Mouse (Mus musculus): ENCODE measurements around the gene Set. TPM values are rescaled to one million over a fixed set of nuclear protein-coding genes. Genes with fewer than 3 reads are reported as not detected.
A peak's percentile ranks its signal among the peaks of the same experiment; 100 is the strongest.
"Not testable (repeated sequence)": the region's sequence is repeated elsewhere in the genome, so short reads cannot be mapped to it uniquely, and the experiment has no call there.

The Set gene
- polyA plus RNA-seq, 1 experiment from 2014 or later, result 355 TPM

GRCm38 (mm10) chr2:30044550-30044949, 12.6 kb upstream of the Set start:
- Histone ChIP-seq H3K9me3 (no peaks in the 10 kb centered on the region), H3K27me3 (replicated peaks) (no peaks in the 10 kb centered on the region), H3K4me3 (no peak overlapping the region), H3K4me2 (no peak overlapping the region), H3K4me1 (peaks cover 14% of the 10 kb centered on the region), H3K9ac (no peak overlapping the region), H3K36me3 (replicated peaks) (0 out of 2 replicates have a peak, but pooled peaks cover 7% of the 10 kb centered on the region), H3K27ac (no peak overlapping the region)
- no peak for ATAC-seq (replicated peaks)
- WGBS, result 79% methylated on average over 5 of the region's 5 CpGs

GRCm38 (mm10) chr2:30047127-30047526, 10.1 kb upstream of the Set start:
- 97% methylated on average over 6 of the region's 6 CpGs for WGBS
- H3K27ac ChIP-seq, result no peak overlapping the region
- no peak overlapping the region for H3K4me2 ChIP-seq
- H3K36me3 ChIP-seq (replicated peaks), result 0 out of 2 replicates have a peak, but pooled peaks cover 7% of the 10 kb centered on the region
- ATAC-seq (replicated peaks), result no peak
- peaks cover 14% of the 10 kb centered on the region for H3K4me1 ChIP-seq
- H3K27me3 ChIP-seq (replicated peaks), result no peaks in the 10 kb centered on the region
- no peak overlapping the region for H3K9ac ChIP-seq
- H3K4me3 ChIP-seq, result no peak overlapping the region
- H3K9me3 ChIP-seq, result no peaks in the 10 kb centered on the region

- 58% methylated on average over 11 of the region's 11 CpGs for WGBS
- Histone ChIP-seq H3K9me3 (no peaks in the 10 kb centered on the region), H3K4me3 (peak overlapping the region; percentile 88), H3K4me1 (peaks cover 12% of the 10 kb centered on the region), H3K4me2 (peak overlapping the region; percentile 66), H3K27me3 (replicated peaks) (no peaks in the 10 kb centered on the region), H3K27ac (peak overlapping the region; percentile 99), H3K9ac (peak overlapping the region; percentile 78), H3K36me3 (replicated peaks) (0 out of 2 replicates have a peak, but pooled peaks cover 7% of the 10 kb centered on the region)
- ATAC-seq (replicated peaks), result no peak
Observed at GRCm38 (mm10) chr2:30048101-30048501, 9.1 kb upstream of the Set start.

DNA sequence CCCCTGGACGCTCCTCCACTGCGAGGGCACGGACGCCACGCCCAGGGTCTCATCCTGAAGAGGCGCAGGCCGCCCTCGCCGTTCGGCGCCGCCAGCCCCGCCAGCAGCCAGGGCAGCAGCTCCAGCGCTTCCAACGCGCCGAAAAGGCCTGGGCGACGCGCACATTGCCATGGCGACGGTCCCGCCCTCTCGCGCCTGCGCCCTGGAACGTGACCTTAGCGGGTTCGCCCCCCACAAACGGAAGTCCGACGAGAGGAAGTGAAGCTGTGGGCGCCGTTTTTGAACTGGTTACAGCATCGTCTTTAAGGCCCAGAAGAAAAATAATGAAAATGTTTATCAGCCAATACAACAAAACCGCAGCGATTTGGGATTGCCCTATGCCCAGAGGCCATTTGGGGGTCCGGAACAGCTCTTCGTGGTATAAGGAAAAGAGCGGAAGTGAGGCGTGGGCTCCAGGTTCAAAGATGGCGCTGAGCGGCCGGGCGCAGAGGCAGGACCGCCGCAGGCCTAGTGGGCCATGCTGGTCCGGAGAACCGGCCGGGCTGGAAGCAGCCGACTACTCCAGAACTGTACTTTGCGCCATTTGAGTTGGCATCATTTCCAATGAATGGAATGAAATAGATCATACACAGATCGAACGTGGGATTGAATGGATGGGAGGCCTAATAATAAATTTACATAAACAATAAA, 8.3 kb upstream of the Set start, which contains the start of gene Wdr34:
Wdr34 (minus strand) TSS at position 183 of the 690 bp plus-strand sequence.
- Histone ChIP-seq H3K4me1 (peaks cover 12% of the 10 kb centered on the region), H3K36me3 (replicated peaks) (0 out of 2 replicates have a peak, but pooled peaks cover 7% of the 10 kb centered on the region), H3K27me3 (replicated peaks) (no peaks in the 10 kb centered on the region; the same call in 1 of the 2 replicates), H3K9me3 (no peaks in the 10 kb centered on the region), H3K4me2 (peak within 1 kb of the TSS; percentile 66), H3K27ac (peak within 1 kb of the TSS; percentile 99), H3K4me3 (peak within 1 kb of the TSS; percentile 88), H3K9ac (peak within 1 kb of the TSS; percentile 78)
- WGBS, result under 1% methylated on average over 54 of the region's 54 CpGs
- peak; percentile 94 for ATAC-seq (replicated peaks)

GRCm38 (mm10) chr2:30049831-30050230, 7.3 kb upstream of the Set start:
- Histone ChIP-seq H3K27ac (no peak overlapping the region), H3K9me3 (no peaks in the 10 kb centered on the region)

GRCm38 (mm10) chr2:30051992-30052761, 5.0 kb upstream of the Set start:
- Histone ChIP-seq H3K4me1 (peaks cover 10% of the 10 kb centered on the region), H3K9me3 (no peaks in the 10 kb centered on the region), H3K27ac (no peak overlapping the region), H3K27me3 (replicated peaks) (no peaks in the 10 kb centered on the region; the same call in 1 of the 2 replicates), H3K9ac (no peak overlapping the region), H3K4me2 (no peak overlapping the region), H3K4me3 (no peak overlapping the region), H3K36me3 (replicated peaks) (no peaks in the 10 kb centered on the region)
- WGBS, result 44% methylated on average over 6 of the region's 6 CpGs
- ATAC-seq (replicated peaks), result no peak

More at GRCm38 (mm10) chr2:30049831-30050230, 7.3 kb upstream of the Set start:
- Histone ChIP-seq H3K4me1 (peaks cover 12% of the 10 kb centered on the region), H3K9ac (no peak overlapping the region), H3K4me2 (no peak overlapping the region), H3K27me3 (replicated peaks) (no peaks in the 10 kb centered on the region; the same call in 1 of the 2 replicates), H3K36me3 (replicated peaks) (0 out of 2 replicates have a peak, but pooled peaks cover 4% of the 10 kb centered on the region), H3K4me3 (no peak overlapping the region)
- no peak for ATAC-seq (replicated peaks)
- WGBS, result 94% methylated on average over 3 of the region's 3 CpGs

GRCm38 (mm10) chr2:30055310-30055709, 1.9 kb upstream of the Set start:
- H3K27ac ChIP-seq; H3K9me3 ChIP-seq; ATAC-seq (replicated peaks); H3K4me3 ChIP-seq; H3K4me1 ChIP-seq; H3K36me3 ChIP-seq (replicated peaks); H3K4me2 ChIP-seq; H3K27me3 ChIP-seq (replicated peaks); H3K9ac ChIP-seq: not testable (repeated sequence)
- 92% methylated on average over 3 of the region's 3 CpGs for WGBS

DNA sequence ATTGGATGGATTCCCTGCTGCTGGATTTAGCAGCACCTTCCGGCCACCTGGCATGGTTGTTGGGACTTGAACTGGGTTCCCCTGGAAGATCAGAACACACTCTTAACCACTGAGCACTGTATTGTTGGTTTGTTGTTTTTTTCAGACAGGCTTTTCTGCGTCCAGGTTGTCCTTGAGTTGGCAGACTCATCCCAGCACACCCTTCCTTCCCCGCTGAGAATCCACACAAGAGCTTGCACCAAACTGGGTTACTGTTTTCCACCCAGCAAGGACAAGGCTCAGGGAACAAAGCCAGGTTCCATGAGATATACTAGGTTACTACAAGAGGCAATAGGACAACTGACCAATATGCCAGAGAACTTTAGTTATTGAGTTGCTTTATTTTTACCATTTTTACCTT, 442 bp upstream of the Set start:
- Histone ChIP-seq H3K4me1 (peaks cover 4% of the 10 kb centered on the region), H3K27ac (no peak overlapping the region), H3K4me2 (no peak overlapping the region), H3K4me3 (no peak overlapping the region), H3K27me3 (replicated peaks) (no peaks in the 10 kb centered on the region; the same call in 1 of the 2 replicates), H3K9me3 (no peaks in the 10 kb centered on the region), H3K36me3 (replicated peaks) (no peaks in the 10 kb centered on the region), H3K9ac (no peak overlapping the region)
- 80% methylated on average over 3 of the region's 3 CpGs for WGBS
- no peak for ATAC-seq (replicated peaks)

DNA sequence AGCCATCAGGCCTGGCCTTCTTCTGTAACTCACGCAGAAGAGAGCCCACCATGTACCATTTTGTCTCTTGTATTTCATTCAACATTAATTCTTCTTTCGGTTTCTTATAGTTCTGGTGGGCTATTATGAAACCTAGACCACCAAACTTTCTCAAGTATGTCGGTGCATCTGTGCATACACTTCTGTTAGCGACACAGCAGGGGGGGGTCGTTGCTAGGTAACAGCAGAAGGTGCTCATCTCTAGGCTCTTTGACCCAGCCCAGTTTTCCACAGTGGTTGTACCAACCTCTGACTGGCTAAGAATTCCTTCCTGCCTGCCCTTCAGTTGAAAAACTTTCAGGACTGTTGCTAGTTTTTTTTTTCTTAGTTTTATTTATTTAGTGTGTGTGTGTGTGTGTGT, 1.2 kb downstream of the Set start:
- H3K4me2 ChIP-seq, result no peak overlapping the region
- H3K27me3 ChIP-seq (replicated peaks), result no peaks in the 10 kb centered on the region; the same call in 1 of the 2 replicates
- H3K36me3 ChIP-seq (replicated peaks), result no peaks in the 10 kb centered on the region
- H3K9me3 ChIP-seq, result no peaks in the 10 kb centered on the region
- H3K9ac ChIP-seq, result no peak overlapping the region
- H3K27ac ChIP-seq, result no peak overlapping the region
- H3K4me1 ChIP-seq, result peaks cover 19% of the 10 kb centered on the region
- no peak overlapping the region for H3K4me3 ChIP-seq
- 32% methylated on average over 5 of the region's 5 CpGs for WGBS
- ATAC-seq (replicated peaks), result no peak

- H3K9ac ChIP-seq, result peak overlapping the region; percentile 44
- no peaks in the 10 kb centered on the region for H3K36me3 ChIP-seq (replicated peaks)
- H3K27me3 ChIP-seq (replicated peaks), result no peaks in the 10 kb centered on the region
- WGBS, result 9% methylated on average over 34 of the region's 37 CpGs
- H3K27ac ChIP-seq, result peak overlapping the region; percentile 57
- H3K4me2 ChIP-seq, result peak overlapping the region; percentile 97
- ATAC-seq (replicated peaks), result no peak
- peak overlapping the region; percentile 48 for H3K4me3 ChIP-seq
- no peaks in the 10 kb centered on the region for H3K9me3 ChIP-seq
- H3K4me1 ChIP-seq, result peaks cover 27% of the 10 kb centered on the region
Observed at GRCm38 (mm10) chr2:30061215-30062166, 4.3 kb downstream of the Set start.

DNA sequence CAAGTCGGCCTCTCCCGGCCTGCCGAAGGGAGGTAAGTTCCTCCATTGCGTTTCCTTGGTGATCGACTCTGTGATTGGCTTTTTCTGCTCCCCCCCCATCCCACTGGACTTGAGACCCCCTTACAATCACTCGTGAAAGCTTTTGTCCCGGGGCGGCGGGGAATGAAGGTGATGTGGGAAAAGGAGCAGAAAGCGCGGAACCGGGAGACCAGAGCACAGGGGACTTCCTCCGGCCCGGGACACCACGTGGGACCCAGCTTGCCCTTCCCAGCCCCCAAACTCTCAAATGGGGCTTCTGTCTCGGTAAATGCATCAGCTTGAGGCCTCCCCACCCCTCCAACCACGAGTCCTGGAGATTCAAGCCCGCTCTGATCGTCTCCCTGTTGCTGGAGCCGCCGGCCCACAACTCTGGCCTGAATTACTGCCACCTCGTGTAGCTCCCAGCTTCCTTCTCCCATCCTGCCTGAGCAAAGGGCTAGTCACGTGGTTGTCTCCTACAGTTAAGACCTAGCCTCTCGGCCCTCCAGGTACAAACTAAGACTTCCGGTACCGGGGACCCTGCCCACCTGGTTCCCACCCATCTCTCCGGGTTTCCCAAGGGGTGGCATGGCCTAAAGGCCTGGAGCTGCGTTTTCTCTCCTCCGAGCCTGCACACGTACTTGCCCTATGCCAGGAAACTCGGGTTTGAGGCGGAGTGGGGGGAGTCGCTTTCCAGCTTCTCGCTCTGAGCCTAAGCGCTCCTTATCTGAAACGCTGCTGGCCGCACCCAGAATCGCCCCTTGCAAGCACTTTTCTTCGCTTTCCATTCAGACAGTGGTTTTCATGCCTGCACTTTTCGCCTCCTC, 5.3 kb downstream of the Set start:
- H3K9ac ChIP-seq, result peak overlapping the region; percentile 44
- WGBS, result under 1% methylated on average over 40 of the region's 40 CpGs
- peak overlapping the region; percentile 48 for H3K4me3 ChIP-seq
- H3K27ac ChIP-seq, result peak overlapping the region; percentile 57
- no peak; the same call in 1 of the 2 replicates for ATAC-seq (replicated peaks)
- no peaks in the 10 kb centered on the region for H3K36me3 ChIP-seq (replicated peaks)
- H3K4me2 ChIP-seq, result peak overlapping the region; percentile 97
- no peaks in the 10 kb centered on the region for H3K9me3 ChIP-seq
- no peaks in the 10 kb centered on the region for H3K27me3 ChIP-seq (replicated peaks)
- H3K4me1 ChIP-seq, result peaks cover 27% of the 10 kb centered on the region

All from midbrain, embryonic 15.5 days (tissue).